Mouse (Mus musculus): ENCODE measurements around the gene 4932438H23Rik. TPM values are rescaled to one million over a fixed set of nuclear protein-coding genes. Genes with fewer than 3 reads are reported as not detected.

Gene 4932438H23Rik
- polyA plus RNA-seq, 1 experiment from 2014 or later = 1.7 TPM

GRCm38 (mm10) chr16:91011847-91012246 lies 83.1 kb downstream of the 4932438H23Rik start:
- Histone ChIP-seq H3K9me3 (ENCODE audit: control insufficient read depth, low read length) (no peaks in the 10 kb centered on the region), H3K4me3 (replicated peaks; ENCODE audit: low read depth, low read length) (peak overlapping the region; percentile 90), H3K27me3 (ENCODE audit: control insufficient read depth, insufficient read depth, low read length) (no peaks in the 10 kb centered on the region), H3K4me2 (ENCODE audit: low read length) (peak overlapping the region; percentile 74), H3K9ac (replicated peaks; ENCODE audit: low read length) (peak overlapping the region; percentile 81; the same call in 1 of the 2 replicates), H3K36me3 (ENCODE audit: control insufficient read depth, insufficient read depth, low read length) (peaks cover 39% of the 10 kb centered on the region), H3K27ac (replicated peaks; ENCODE audit: low read depth, low read length) (peak overlapping the region; percentile 93), H3K4me1 (ENCODE audit: control insufficient read depth, insufficient read depth, low read length) (0 out of 2 replicates have a peak, but pooled peaks cover 14% of the 10 kb centered on the region)
- DNase-seq (no peak), ATAC-seq (ENCODE audit: low FRiP score, low TSS enrichment) (no peak)
- WGBS = 38% methylated on average over 3 of the region's 3 CpGs

GRCm38 (mm10) chr16:91011021-91011683 lies 83.8 kb downstream of the 4932438H23Rik start, which contains the start of gene Synj1:
Gene Synj1 (minus strand): TSS chr16:91011308.
- DNase-seq (peak; percentile 96), ATAC-seq (ENCODE audit: low FRiP score, low TSS enrichment) (peak; percentile 96)
- no peaks in the 10 kb centered on the region for H3K9me3 ChIP-seq (ENCODE audit: control insufficient read depth, low read length)
- no peaks in the 10 kb centered on the region for H3K27me3 ChIP-seq (ENCODE audit: control insufficient read depth, insufficient read depth, low read length)
- H3K36me3 ChIP-seq (ENCODE audit: control insufficient read depth, insufficient read depth, low read length) = peaks cover 36% of the 10 kb centered on the region
- H3K4me2 ChIP-seq (ENCODE audit: low read length) = peak within 1 kb of the TSS; percentile 74
- peak within 1 kb of the TSS; percentile 90 for H3K4me3 ChIP-seq (replicated peaks; ENCODE audit: low read depth, low read length)
- WGBS = under 1% methylated on average over 64 of the region's 66 CpGs
- peak within 1 kb of the TSS; percentile 81 for H3K9ac ChIP-seq (replicated peaks; ENCODE audit: low read length)
- H3K4me1 ChIP-seq (ENCODE audit: control insufficient read depth, insufficient read depth, low read length) = 0 out of 2 replicates have a peak, but pooled peaks cover 14% of the 10 kb centered on the region
- peak within 1 kb of the TSS; percentile 93 for H3K27ac ChIP-seq (replicated peaks; ENCODE audit: low read depth, low read length)

GRCm38 (mm10) chr16:91010581-91011020 lies 84.3 kb downstream of the 4932438H23Rik start:
- under 1% methylated on average over 38 of the region's 42 CpGs for WGBS
- peaks cover 30% of the 10 kb centered on the region for H3K36me3 ChIP-seq (ENCODE audit: control insufficient read depth, insufficient read depth, low read length)
- no peak for DNase-seq

GRCm38 (mm10) chr16:91009942-91010529 lies 84.9 kb downstream of the 4932438H23Rik start:
- peak; percentile 54 for DNase-seq

More at GRCm38 (mm10) chr16:91010581-91011020, 84.3 kb downstream of the 4932438H23Rik start:
- peak overlapping the region; percentile 81 for H3K9ac ChIP-seq (replicated peaks; ENCODE audit: low read length)
- H3K27me3 ChIP-seq (ENCODE audit: control insufficient read depth, insufficient read depth, low read length) = no peaks in the 10 kb centered on the region
- peak overlapping the region; percentile 90 for H3K4me3 ChIP-seq (replicated peaks; ENCODE audit: low read depth, low read length)
- ATAC-seq (ENCODE audit: low FRiP score, low TSS enrichment) = no peak
- H3K4me1 ChIP-seq (ENCODE audit: control insufficient read depth, insufficient read depth, low read length) = 0 out of 2 replicates have a peak, but pooled peaks cover 14% of the 10 kb centered on the region
- H3K4me2 ChIP-seq (ENCODE audit: low read length) = peak overlapping the region; percentile 74
- H3K9me3 ChIP-seq (ENCODE audit: control insufficient read depth, low read length) = no peaks in the 10 kb centered on the region
- H3K27ac ChIP-seq (replicated peaks; ENCODE audit: low read depth, low read length) = peak overlapping the region; percentile 93

GRCm38 (mm10) chr16:91004915-91005538 lies 89.9 kb downstream of the 4932438H23Rik start:
- Histone ChIP-seq H3K27ac (replicated peaks; ENCODE audit: low read depth, low read length) (no peak overlapping the region), H3K4me2 (ENCODE audit: low read length) (no peak overlapping the region), H3K36me3 (ENCODE audit: control insufficient read depth, insufficient read depth, low read length) (peaks cover 5% of the 10 kb centered on the region; the same call in 1 of the 2 replicates), H3K4me1 (ENCODE audit: control insufficient read depth, insufficient read depth, low read length) (0 out of 2 replicates have a peak, but pooled peaks cover 8% of the 10 kb centered on the region), H3K9ac (replicated peaks; ENCODE audit: low read length) (no peak overlapping the region), H3K9me3 (ENCODE audit: control insufficient read depth, low read length) (no peaks in the 10 kb centered on the region), H3K4me3 (replicated peaks; ENCODE audit: low read depth, low read length) (no peak overlapping the region), H3K27me3 (ENCODE audit: control insufficient read depth, insufficient read depth, low read length) (no peaks in the 10 kb centered on the region)
- ATAC-seq (ENCODE audit: low FRiP score, low TSS enrichment) = no peak
- DNase-seq = no peak
- 87% methylated on average over 4 of the region's 4 CpGs for WGBS

More at GRCm38 (mm10) chr16:91009942-91010529, 84.9 kb downstream of the 4932438H23Rik start:
- Histone ChIP-seq H3K4me2 (ENCODE audit: low read length) (peak overlapping the region; percentile 74), H3K36me3 (ENCODE audit: control insufficient read depth, insufficient read depth, low read length) (peaks cover 25% of the 10 kb centered on the region), H3K9me3 (ENCODE audit: control insufficient read depth, low read length) (no peaks in the 10 kb centered on the region), H3K4me3 (replicated peaks; ENCODE audit: low read depth, low read length) (peak overlapping the region; percentile 90), H3K27me3 (ENCODE audit: control insufficient read depth, insufficient read depth, low read length) (no peaks in the 10 kb centered on the region), H3K4me1 (ENCODE audit: control insufficient read depth, insufficient read depth, low read length) (0 out of 2 replicates have a peak, but pooled peaks cover 14% of the 10 kb centered on the region), H3K9ac (replicated peaks; ENCODE audit: low read length) (peak overlapping the region; percentile 81), H3K27ac (replicated peaks; ENCODE audit: low read depth, low read length) (peak overlapping the region; percentile 93)
- WGBS = 1% methylated on average over 19 of the region's 19 CpGs
- ATAC-seq (ENCODE audit: low FRiP score, low TSS enrichment) = no peak

Other genes with a start within 250 kb of the 4932438H23Rik start
- 42.6 and 52.6 TPM in 2 replicates for gene Cfap298, start 160.0 kb downstream of the 4932438H23Rik start, polyA plus RNA-seq (2014; fragmentation: Nextera tagmentation; extraction: Ambion mirVana)
- gene Synj1, start 83.8 kb downstream of the 4932438H23Rik start, polyA plus RNA-seq (2014; fragmentation: Nextera tagmentation; extraction: Ambion mirVana) = 68.6 and 71.9 TPM in 2 replicates
- gene Paxbp1, start 50.6 kb downstream of the 4932438H23Rik start, polyA plus RNA-seq (2014; fragmentation: Nextera tagmentation; extraction: Ambion mirVana) = 83.8 and 96.8 TPM in 2 replicates
- gene Olig2, start 130.3 kb upstream of the 4932438H23Rik start, polyA plus RNA-seq (2014; fragmentation: Nextera tagmentation; extraction: Ambion mirVana) = 5.6 and 7.8 TPM in 2 replicates
- 43.7 and 57.0 TPM in 2 replicates for gene Olig1, start 174.7 kb upstream of the 4932438H23Rik start, polyA plus RNA-seq (2014; fragmentation: Nextera tagmentation; extraction: Ambion mirVana)

All from midbrain, embryonic 14.5 days (tissue).